Mouse (Mus musculus): ENCODE results near the gene Odf3l2.
A peak's percentile ranks its signal among the peaks of the same experiment; 100 is the strongest.

The Odf3l2 gene

GRCm38 (mm10) chr10:79671396-79672087 lies 26.0 kb upstream of the Odf3l2 start:
- DNase-seq (ENCODE audit: low read depth, low spot score), result peak; percentile 69

GRCm38 (mm10) chr10:79670071-79670888 lies 24.7 kb upstream of the Odf3l2 start:
- DNase-seq (ENCODE audit: low read depth, low spot score), result peak; percentile 62

GRCm38 (mm10) chr10:79669576-79670057 lies 24.1 kb upstream of the Odf3l2 start:
- DNase-seq (ENCODE audit: low read depth, low spot score), result peak; percentile 91

GRCm38 (mm10) chr10:79668771-79669575 lies 23.4 kb upstream of the Odf3l2 start, which contains the start of gene Tpgs1:
Gene Tpgs1, plus strand, starts transcription at chr10:79669369.
- peak; percentile 95 for DNase-seq (ENCODE audit: low read depth, low spot score)

GRCm38 (mm10) chr10:79668076-79668475 lies 22.5 kb upstream of the Odf3l2 start:
- DNase-seq (ENCODE audit: low read depth, low spot score), result no peak

- DNase-seq (ENCODE audit: low read depth, low spot score), result no peak
These were observed 21.0 kb upstream of the Odf3l2 start for GRCm38 (mm10) chr10:79666493-79666892.

- no peak for DNase-seq (ENCODE audit: low read depth, low spot score)
These were observed 19.5 kb upstream of the Odf3l2 start for GRCm38 (mm10) chr10:79665051-79665450.

GRCm38 (mm10) chr10:79664131-79664665 lies 18.7 kb upstream of the Odf3l2 start, which contains the start of gene Madcam1:
Gene Madcam1, plus strand, starts transcription at chr10:79664559.
- DNase-seq (ENCODE audit: low read depth, low spot score), result peak; percentile 89

GRCm38 (mm10) chr10:79661861-79662260 lies 16.3 kb upstream of the Odf3l2 start:
- DNase-seq (ENCODE audit: low read depth, low spot score), result peak; percentile 77

GRCm38 (mm10) chr10:79660298-79660697 lies 14.8 kb upstream of the Odf3l2 start:
- peak; percentile 62 for DNase-seq (ENCODE audit: low read depth, low spot score)

GRCm38 (mm10) chr10:79658829-79659228 lies 13.3 kb upstream of the Odf3l2 start:
- peak; percentile 62 for DNase-seq (ENCODE audit: low read depth, low spot score)

GRCm38 (mm10) chr10:79654946-79655395 lies 9.4 kb upstream of the Odf3l2 start:
- DNase-seq (ENCODE audit: low read depth, low spot score), result peak; percentile 73

GRCm38 (mm10) chr10:79652789-79653188 lies 7.3 kb upstream of the Odf3l2 start:
- DNase-seq (ENCODE audit: low read depth, low spot score), result no peak

- peak; percentile 76 for DNase-seq (ENCODE audit: low read depth, low spot score)
These were observed 3.7 kb upstream of the Odf3l2 start for GRCm38 (mm10) chr10:79649070-79649751.

GRCm38 (mm10) chr10:79638486-79639204 lies 6.9 kb downstream of the Odf3l2 start:
- peak; percentile 86 for DNase-seq (ENCODE audit: low read depth, low spot score)

- DNase-seq (ENCODE audit: low read depth, low spot score), result peak; percentile 88
These were observed 8.1 kb downstream of the Odf3l2 start, which contains the start of gene Shc2 for GRCm38 (mm10) chr10:79637128-79638110. Gene Shc2, minus strand, starts transcription at chr10:79637918.

- DNase-seq (ENCODE audit: low read depth, low spot score), result no peak
These were observed 9.3 kb downstream of the Odf3l2 start for GRCm38 (mm10) chr10:79636287-79636686.

GRCm38 (mm10) chr10:79633006-79633777 lies 12.3 kb downstream of the Odf3l2 start:
- no peak for DNase-seq (ENCODE audit: low read depth, low spot score)

All from R1 (cell line).